Mouse (Mus musculus) layer of hippocampus, adult 9-10 months (tissue): ENCODE measurements around the gene Ttll11.

Experiments
- DNase-seq: peaks from one replicate; pipeline ENCODE4 v3.0.0; 2022; ENCODE audit warnings: low spot score

The Ttll11 gene

GRCm38 (mm10) chr2:35723267-35723666, 256.4 kb downstream of the Ttll11 start:
- DNase-seq, result no peak

DNA sequence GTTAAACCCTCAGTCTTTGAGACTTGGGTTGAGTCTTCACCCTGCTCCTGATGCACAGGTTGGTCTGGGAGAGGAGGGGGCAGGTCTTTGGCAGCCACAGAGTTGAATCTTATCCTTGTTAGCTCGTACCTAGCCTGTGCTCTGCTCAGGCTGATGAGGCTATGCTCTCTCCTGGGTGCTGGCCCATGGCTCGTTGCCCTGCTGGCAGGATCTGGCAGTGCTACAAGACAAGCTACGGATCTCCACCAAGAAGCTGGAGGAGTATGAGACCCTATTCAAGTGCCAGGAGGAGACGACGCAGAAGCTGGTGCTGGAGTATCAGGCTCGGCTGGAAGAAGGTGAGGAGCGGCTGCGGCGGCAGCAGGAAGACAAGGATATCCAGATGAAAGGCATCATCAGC, 256.9 kb downstream of the Ttll11 start:
- no peak for DNase-seq

DNA sequence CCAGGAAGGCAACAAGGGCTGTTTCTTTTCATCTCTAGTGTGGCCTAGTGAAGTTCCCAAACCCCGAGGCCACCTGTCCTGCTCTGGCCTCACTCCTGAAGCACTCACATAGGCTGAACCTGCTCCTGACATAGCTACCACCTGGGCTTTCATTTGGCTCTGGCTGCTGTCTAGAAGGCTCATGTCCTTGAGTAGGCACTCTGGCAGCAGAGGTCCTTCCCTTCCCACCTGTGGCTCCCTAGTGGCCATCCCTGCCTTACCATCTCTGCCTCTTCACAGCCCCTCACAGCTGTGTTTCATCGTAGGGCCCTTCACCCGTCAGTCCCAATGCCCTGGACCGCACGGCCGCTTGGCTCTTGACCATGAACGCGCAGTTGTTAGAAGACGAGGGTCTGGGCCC, 258.8 kb downstream of the Ttll11 start:
- no peak for DNase-seq

GRCm38 (mm10) chr2:35720550-35720949, 259.2 kb downstream of the Ttll11 start:
- no peak for DNase-seq

DNA sequence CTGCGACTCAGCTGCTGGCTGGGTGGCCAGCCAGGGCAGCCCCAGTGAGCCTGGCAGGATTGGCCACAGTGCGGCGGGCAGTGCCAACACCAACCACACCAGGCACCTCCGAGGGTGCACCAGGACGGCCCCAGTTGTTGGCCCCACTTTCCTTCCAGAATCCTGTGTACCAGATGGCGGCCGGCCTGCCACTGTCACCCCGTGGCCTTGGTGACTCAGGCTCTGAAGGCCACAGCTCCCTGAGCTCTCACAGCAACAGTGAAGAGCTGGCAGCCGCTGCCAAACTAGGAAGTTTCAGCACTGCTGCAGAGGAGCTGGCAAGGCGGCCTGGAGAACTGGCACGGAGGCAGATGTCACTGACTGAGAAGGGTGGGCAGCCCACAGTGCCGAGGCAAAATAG, 259.6 kb downstream of the Ttll11 start:
- DNase-seq, result no peak

DNA sequence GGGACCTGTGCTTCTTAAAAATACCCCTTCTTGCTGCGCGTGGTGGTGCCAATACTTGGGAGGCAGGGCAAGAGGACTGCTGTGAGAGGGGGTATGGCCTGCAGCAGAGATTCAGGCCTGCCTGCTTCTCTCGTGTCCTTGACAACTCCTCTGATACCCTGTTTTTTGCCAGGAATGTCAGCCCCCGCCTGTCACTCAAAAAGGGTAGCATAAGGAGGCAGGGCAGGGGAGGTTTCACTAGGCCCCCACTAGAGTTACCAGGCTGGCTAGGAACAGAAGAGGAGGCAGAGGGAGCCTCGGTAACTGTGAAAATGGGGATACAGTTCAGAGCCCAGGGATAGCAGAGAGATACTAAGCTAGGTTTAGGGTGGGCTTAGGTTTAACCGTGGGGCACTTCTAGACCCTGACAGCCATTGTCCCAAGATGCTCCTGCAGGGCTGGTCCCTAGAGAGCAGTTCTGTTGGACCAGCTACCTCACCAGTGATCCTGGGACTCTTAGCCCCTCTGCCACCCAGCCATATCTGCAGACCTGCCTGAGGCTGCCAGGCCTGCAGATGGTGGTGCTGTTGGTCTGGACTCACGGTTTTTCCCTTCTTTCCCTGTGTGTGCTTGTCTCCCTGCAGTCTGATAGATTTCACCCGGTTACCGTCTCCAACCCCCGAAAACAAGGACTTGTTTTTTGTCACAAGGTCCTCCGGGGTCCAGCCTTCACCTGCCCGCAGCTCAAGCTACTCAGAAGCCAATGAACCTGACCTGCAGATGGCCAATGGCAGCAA, 260.3 kb downstream of the Ttll11 start:
- DNase-seq, result no peak

DNA sequence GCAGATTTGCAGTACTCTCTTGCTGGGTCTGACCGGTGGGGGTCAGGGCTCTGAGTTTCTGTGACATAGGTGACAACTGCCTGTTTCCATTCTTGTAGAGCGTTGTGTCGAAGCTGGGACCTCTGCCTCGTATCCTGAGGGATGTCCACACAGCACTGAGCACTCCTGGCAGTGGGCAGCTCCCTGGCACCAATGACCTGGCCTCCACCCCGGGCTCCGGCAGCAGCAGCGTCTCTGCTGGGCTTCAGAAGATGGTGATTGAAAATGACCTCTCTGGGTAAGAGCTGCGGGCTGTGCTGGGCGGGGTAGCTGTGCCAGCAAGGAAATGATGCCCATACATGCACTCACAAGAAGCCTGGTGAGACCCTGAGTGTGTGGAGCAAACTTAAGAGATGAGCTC, 261.1 kb downstream of the Ttll11 start:
- DNase-seq, result no peak

- DNase-seq, result no peak
These were observed 261.7 kb downstream of the Ttll11 start for GRCm38 (mm10) chr2:35718003-35718500.

- no peak for DNase-seq
These were observed 263.5 kb downstream of the Ttll11 start for GRCm38 (mm10) chr2:35716175-35716574.

DNA sequence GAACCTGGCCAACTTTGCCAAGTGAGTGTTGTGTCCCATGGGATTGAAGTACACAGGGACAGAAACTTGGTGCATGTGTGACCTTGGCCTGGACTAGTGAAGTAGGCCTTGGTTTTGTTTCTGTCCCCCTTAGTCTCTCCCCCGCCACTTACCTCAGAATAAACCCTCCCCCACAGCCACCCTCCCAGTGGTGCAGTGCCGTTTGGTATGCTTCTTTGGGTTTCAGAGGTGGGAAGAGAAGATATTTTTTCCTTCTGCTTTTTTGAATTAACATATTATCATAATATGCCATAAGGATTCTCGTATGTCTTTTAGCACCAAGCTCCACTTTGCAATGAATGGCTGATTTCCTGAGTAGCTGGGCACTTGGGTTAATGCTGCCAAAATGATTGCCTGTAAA, 264.2 kb downstream of the Ttll11 start:
- DNase-seq, result no peak

- no peak for DNase-seq
These were observed 265.0 kb downstream of the Ttll11 start for GRCm38 (mm10) chr2:35714742-35715167.

DNA sequence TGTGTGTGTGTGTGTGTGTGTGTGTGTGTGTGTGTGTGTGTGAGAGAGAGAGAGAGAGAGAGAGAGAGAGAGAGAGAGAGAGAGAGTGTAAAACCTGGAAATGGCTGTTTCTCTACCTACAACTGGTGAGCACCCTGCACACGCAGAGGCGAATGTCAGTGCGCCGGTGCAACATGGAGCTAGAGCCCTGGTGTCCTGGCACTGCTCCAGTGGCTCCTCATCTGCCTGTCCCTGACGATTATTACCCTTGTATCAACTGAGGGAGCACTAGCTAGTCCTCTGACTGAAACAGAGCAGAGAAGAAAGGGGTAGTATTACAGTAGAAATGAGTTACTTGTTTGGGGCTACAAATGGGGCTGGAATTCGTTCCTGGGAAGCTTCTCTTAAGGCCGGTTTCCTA, 266.3 kb downstream of the Ttll11 start:
- no peak for DNase-seq

DNA sequence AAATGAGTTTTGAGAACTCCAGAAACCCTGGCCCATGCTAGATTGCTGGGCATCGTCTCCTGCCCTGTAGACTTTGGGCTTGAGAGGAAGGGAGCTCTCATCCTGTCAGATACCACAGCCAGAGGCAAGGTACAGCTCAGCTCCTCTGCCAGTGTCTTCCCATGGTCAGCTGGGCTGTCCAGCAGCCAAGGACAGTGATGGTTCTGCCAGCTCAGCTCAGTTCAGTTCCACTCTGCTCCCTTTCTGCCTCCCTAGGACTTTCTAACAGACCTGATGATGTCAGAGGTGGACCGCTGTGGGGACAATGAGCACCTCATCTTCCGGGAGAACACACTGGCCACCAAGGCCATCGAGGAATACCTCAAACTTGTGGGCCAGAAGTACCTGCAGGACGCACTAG, 267.1 kb downstream of the Ttll11 start:
- DNase-seq, result no peak

DNA sequence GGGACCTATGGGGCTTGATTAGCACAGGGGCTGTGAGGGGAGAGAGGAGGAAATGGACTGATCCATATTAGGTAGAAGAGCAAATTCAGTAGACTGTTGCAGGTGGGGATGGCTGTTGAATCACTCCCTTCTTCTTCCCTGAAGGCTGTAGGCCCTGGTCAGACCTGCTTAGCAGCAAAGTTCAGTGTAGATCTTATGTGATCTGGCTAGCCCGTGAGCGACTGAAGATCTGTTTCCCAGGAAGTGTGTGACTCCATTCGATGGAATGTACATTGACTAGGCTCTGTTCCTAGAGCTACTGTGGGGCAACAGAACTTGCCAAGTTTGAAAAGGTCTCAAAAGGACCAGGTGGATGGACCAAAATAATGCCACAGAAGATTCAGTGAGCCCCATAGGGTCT, 276.5 kb downstream of the Ttll11 start:
- DNase-seq, result no peak

- DNase-seq, result no peak
These were observed 277.1 kb downstream of the Ttll11 start for GRCm38 (mm10) chr2:35702608-35703007.

DNA sequence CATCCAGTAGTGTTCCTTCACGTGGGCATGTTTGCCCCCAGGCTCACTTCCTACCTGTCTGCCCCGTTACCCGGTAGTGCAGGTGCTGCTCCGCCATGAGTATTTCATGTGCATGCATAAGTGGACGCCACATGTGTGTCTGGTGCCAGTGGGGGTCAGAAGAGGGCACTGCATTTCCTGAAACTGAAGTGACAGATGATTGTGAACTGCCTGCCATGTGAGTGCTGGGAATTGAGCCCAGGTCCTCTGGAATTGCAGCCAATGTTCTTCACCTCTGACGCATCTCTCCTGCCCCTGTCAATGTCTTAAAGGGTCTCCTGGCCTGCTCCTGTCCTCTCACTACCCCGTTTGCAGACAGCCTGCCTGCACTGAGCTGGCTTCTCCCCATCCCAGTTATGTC, 277.7 kb downstream of the Ttll11 start:
- DNase-seq, result no peak
